Mouse (Mus musculus) forebrain, embryonic 10.5 days (tissue): ENCODE results near the gene Tsga10ip. TPM values are rescaled to one million over a fixed set of nuclear protein-coding genes. Genes with fewer than 3 reads are reported as not detected.
A peak's percentile ranks its signal among the peaks of the same experiment; 100 is the strongest.
"Not testable (repeated sequence)": the region's sequence is repeated elsewhere in the genome, so short reads cannot be mapped to it uniquely, and the experiment has no call there.

Experiments
- DNase-seq: peaks from one replicate; pipeline ENCODE4 v3.0.0-alpha.2; 2017; ENCODE audit warnings: low spot score; ENCODE audit errors: extremely low spot score
- H3K27ac ChIP-seq: fragments of 300-500 bp; sonication (generic); 2 replicates; pipeline ENCODE4 v1.5.1; 2016; ENCODE audit warnings: mild to moderate bottlenecking
- H3K27me3 ChIP-seq: fragments of 300-500 bp; sonication (generic); 2 replicates; pipeline ENCODE4 v1.6.1; 2016; ENCODE audit warnings: mild to moderate bottlenecking; ENCODE audit not compliant: poor library complexity, severe bottlenecking
- H3K36me3 ChIP-seq: fragments of 300-500 bp; sonication (generic); replicated peaks from 2 replicates; pipeline ENCODE4 v1.6.1; 2016; ENCODE audit warnings: mild to moderate bottlenecking, moderate library complexity
- H3K4me1 ChIP-seq: fragments of 300-500 bp; sonication (generic); 2 replicates; pipeline ENCODE4 v1.6.1; 2016
- H3K4me3 ChIP-seq: fragments of 300-500 bp; sonication (generic); 2 replicates; pipeline ENCODE4 v1.5.1; 2016; ENCODE audit warnings: mild to moderate bottlenecking, moderate library complexity
- H3K9me3 ChIP-seq: fragments of 300-500 bp; sonication (generic); 2 replicates; pipeline ENCODE4 v1.6.1; 2016; ENCODE audit warnings: mild to moderate bottlenecking, moderate library complexity
- WGBS: fragments of 180-500 bp; shearing (Covaris S2); methylation state at CpG from one replicate; pipeline ENCODE4 v1.1.7; 2016; 5-methylcytosine and 5-hydroxymethylcytosine counted together
- polyA plus RNA-seq: library from polyadenylated mRNA; unstranded; fragments of >200 nt; fragmentation: Nextera tagmentation; extraction: Ambion mirVana; gene quantifications from 2 replicates; pipeline ENCODE4 v1.2.1, GENCODE M21; 2016

Tsga10ip gene
- polyA plus RNA-seq, 1 experiment from 2014 or later = not detected

DNA sequence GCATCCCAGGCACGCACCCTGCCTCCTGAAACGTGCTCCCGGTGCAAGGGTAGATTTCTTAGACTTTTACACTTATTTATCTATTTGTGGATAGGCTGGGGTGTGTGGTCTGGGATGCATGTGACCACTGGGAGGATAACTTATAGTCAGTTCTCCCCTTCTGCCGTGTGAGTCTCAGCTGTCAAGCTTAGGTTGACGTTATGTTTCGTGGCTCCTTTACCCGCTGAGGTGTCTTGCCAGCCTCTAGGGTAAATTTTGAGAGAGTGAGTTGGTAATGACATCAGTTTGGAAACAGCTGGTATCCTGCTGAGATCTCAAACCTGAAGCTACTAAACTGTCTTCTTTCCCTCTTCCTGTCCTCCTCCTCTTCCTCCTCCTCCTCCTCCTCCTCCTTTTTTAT, 3.6 kb upstream of the Tsga10ip start:
- WGBS = 39% methylated on average over 7 of the region's 7 CpGs
- Histone ChIP-seq H3K9me3 (no peaks in the 10 kb centered on the region), H3K36me3 (no peaks in the 10 kb centered on the region), H3K4me1 (peaks cover 18% of the 10 kb centered on the region), H3K27me3 (no peaks in the 10 kb centered on the region), H3K27ac (peak overlapping the region; percentile 84), H3K4me3 (peak overlapping the region; percentile 60)
- no peak for DNase-seq

GRCm38 (mm10) chr19:5401073-5401472, 1.3 kb downstream of the Tsga10ip start:
- not testable (repeated sequence) for H3K27ac ChIP-seq, DNase-seq, H3K4me1 ChIP-seq, H3K4me3 ChIP-seq, H3K36me3 ChIP-seq, H3K27me3 ChIP-seq, H3K9me3 ChIP-seq
- WGBS = 77% methylated on average over 4 of the region's 4 CpGs

DNA sequence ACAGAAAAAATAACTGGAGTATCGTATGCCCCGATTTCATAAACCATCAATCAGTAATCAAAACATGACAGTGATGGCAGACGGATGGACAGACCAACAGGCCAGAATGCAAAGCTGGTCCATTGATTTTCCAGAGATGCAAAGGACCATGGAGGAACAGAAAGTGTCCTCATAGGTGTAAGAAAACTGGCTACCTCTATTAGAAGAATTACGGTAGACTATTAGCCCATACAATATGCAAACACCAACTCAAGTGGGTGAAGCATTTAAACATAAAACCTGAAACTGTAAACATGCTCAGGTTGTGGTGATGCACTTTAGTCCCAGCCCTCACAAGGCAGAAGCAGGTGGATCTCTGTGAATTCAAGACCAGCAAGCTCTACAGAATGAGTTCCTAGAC, 7.0 kb downstream of the Tsga10ip start:
- Histone ChIP-seq H3K36me3 (no peaks in the 10 kb centered on the region), H3K4me3 (no peak overlapping the region), H3K4me1 (peaks cover 16% of the 10 kb centered on the region), H3K27ac (no peak overlapping the region), H3K27me3 (no peaks in the 10 kb centered on the region), H3K9me3 (no peaks in the 10 kb centered on the region)
- 66% methylated on average over 4 of the region's 4 CpGs for WGBS
- DNase-seq = no peak

DNA sequence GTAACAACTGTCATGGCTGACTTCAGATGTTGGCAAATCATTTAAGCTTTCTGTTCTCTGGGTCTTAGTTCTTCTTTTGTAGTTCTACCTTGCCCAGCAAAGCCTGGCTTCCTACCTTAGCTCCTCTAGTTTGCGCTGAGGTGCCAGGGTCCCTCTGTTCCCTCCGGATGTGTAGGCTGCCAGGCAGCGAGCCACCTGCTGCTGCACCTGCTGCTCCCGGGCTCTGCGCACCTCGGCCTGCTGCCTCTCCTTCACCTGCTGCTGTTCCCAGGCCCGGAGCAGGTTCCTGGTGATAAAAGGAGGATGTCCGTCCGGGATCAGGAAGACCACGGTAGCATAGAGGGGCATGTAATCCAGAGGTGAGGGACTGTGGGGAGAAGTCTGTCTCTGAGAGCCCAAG, 8.2 kb downstream of the Tsga10ip start:
- peaks cover 28% of the 10 kb centered on the region for H3K4me1 ChIP-seq
- no peaks in the 10 kb centered on the region for H3K36me3 ChIP-seq
- no peak for DNase-seq
- H3K4me3 ChIP-seq = no peak overlapping the region
- no peaks in the 10 kb centered on the region for H3K27me3 ChIP-seq
- H3K9me3 ChIP-seq = no peaks in the 10 kb centered on the region
- no peak overlapping the region for H3K27ac ChIP-seq
- 61% methylated on average over 10 of the region's 10 CpGs for WGBS

GRCm38 (mm10) chr19:5392892-5393291, 9.4 kb downstream of the Tsga10ip start:
- H3K4me1 ChIP-seq = peaks cover 32% of the 10 kb centered on the region
- H3K9me3 ChIP-seq = no peaks in the 10 kb centered on the region
- no peak overlapping the region for H3K4me3 ChIP-seq
- H3K27ac ChIP-seq = no peak overlapping the region
- WGBS = 84% methylated on average over 4 of the region's 4 CpGs
- no peak for DNase-seq
- H3K27me3 ChIP-seq = no peaks in the 10 kb centered on the region
- no peaks in the 10 kb centered on the region for H3K36me3 ChIP-seq

DNA sequence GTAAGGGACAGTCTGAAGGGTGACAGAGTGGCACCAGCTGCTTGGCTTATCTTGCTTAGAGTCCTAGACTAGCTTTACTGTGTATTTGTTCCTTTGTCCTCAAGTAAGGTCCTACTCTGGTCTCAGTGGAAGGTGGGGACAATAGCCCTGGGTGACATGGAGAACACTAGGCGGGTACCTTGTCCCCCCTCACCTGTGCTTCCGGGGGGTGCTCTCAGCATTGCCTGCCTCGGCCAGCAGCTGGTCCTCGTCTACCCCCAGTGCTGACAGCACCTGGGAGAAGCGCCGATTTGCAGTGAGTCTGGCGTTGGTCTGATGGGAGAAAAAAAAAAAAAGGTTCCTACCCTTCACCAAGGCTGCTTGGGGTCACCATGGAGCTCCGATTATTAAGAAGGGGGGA, 11.9 kb downstream of the Tsga10ip start:
- Histone ChIP-seq H3K27ac (peak overlapping the region; percentile 93; the same call in 1 of the 2 replicates), H3K4me3 (peak overlapping the region; percentile 100)

GRCm38 (mm10) chr19:5389647-5390046, 12.7 kb downstream of the Tsga10ip start:
- 59% methylated on average over 12 of the region's 12 CpGs for WGBS
- peaks cover 40% of the 10 kb centered on the region for H3K4me1 ChIP-seq
- H3K36me3 ChIP-seq = peaks cover 19% of the 10 kb centered on the region
- H3K27ac ChIP-seq = peak overlapping the region; percentile 93
- no peaks in the 10 kb centered on the region for H3K9me3 ChIP-seq
- peak overlapping the region; percentile 100 for H3K4me3 ChIP-seq
- H3K27me3 ChIP-seq = no peaks in the 10 kb centered on the region
- DNase-seq = no peak

More for the DNA sequence above, 11.9 kb downstream of the Tsga10ip start:
- Histone ChIP-seq H3K36me3 (peaks cover 11% of the 10 kb centered on the region), H3K9me3 (no peaks in the 10 kb centered on the region), H3K4me1 (peaks cover 45% of the 10 kb centered on the region), H3K27me3 (no peaks in the 10 kb centered on the region)
- no peak for DNase-seq
- 91% methylated on average over 8 of the region's 8 CpGs for WGBS

- no peaks in the 10 kb centered on the region for H3K27me3 ChIP-seq
- no peaks in the 10 kb centered on the region for H3K9me3 ChIP-seq
- H3K36me3 ChIP-seq = peaks cover 28% of the 10 kb centered on the region
- H3K4me3 ChIP-seq = peak within 1 kb of the TSS; percentile 100
- H3K4me1 ChIP-seq = peaks cover 39% of the 10 kb centered on the region
- peak; percentile 95 for DNase-seq
- 3% methylated on average over 43 of the region's 43 CpGs for WGBS
- H3K27ac ChIP-seq = peak within 1 kb of the TSS; percentile 93
Measured at GRCm38 (mm10) chr19:5388588-5389242, 13.6 kb downstream of the Tsga10ip start, which contains the start of gene Sart1. Gene Sart1 (minus strand): TSS chr19:5388703.

- DNase-seq = peak; percentile 39
- under 1% methylated on average over 43 of the region's 43 CpGs for WGBS
- peak overlapping the region; percentile 93 for H3K27ac ChIP-seq
- H3K27me3 ChIP-seq = no peaks in the 10 kb centered on the region
- peaks cover 39% of the 10 kb centered on the region for H3K4me1 ChIP-seq
- H3K4me3 ChIP-seq = peak overlapping the region; percentile 100
- no peaks in the 10 kb centered on the region for H3K9me3 ChIP-seq
- H3K36me3 ChIP-seq = peaks cover 35% of the 10 kb centered on the region
Measured at GRCm38 (mm10) chr19:5388011-5388441, 14.3 kb downstream of the Tsga10ip start.

GRCm38 (mm10) chr19:5384715-5385114, 17.6 kb downstream of the Tsga10ip start:
- 92% methylated on average over 8 of the region's 8 CpGs for WGBS
- Histone ChIP-seq H3K4me1 (peaks cover 25% of the 10 kb centered on the region), H3K36me3 (peaks cover 68% of the 10 kb centered on the region), H3K27ac (no peak overlapping the region), H3K4me3 (no peak overlapping the region), H3K27me3 (no peaks in the 10 kb centered on the region), H3K9me3 (no peaks in the 10 kb centered on the region)
- no peak for DNase-seq

DNA sequence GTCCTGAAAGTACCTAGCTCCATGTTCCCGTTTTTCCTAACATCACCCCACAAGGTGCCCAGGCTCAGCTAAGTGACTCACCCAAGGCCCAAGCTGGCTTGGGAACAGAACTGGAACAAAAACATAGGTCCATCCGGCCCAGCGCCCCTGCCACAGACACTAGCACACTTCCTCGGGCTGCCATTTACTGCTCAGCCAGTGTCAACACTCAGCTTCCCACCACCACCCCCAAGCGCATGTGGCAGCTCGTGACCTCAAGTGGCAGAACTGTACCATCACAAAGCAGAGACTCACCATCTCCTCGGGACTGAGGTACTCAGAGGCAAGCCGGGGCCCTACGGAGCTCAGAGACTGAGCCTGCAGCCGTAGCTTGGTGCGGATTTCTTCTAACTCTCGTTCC, 19.0 kb downstream of the Tsga10ip start:
- Histone ChIP-seq H3K4me3 (no peak overlapping the region), H3K27ac (no peak overlapping the region), H3K9me3 (no peaks in the 10 kb centered on the region), H3K4me1 (peaks cover 17% of the 10 kb centered on the region), H3K27me3 (no peaks in the 10 kb centered on the region), H3K36me3 (peaks cover 82% of the 10 kb centered on the region)
- WGBS = 95% methylated on average over 12 of the region's 12 CpGs
- no peak for DNase-seq

DNA sequence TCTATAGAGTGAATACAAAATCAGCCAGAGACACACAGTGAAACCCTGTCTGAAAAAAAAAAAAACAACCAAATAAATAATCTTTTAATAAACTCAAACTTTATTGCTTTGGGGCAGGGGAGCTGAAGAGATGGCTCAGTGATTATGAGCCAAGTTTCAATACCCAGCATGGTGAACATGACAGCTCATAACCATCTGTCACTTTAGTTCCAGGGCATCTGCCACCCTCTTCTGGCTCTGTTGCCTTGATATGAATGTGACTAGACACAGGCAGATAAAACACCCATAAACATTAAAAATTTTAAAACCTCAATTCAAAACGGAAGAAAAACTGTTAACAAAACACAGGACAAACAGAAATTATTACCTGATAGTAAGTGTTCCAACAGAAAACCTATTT, 24.9 kb downstream of the Tsga10ip start:
- DNase-seq = no peak
- no peak overlapping the region for H3K27ac ChIP-seq
- no peaks in the 10 kb centered on the region for H3K27me3 ChIP-seq
- H3K36me3 ChIP-seq = peaks cover 90% of the 10 kb centered on the region
- H3K4me1 ChIP-seq = no peaks in the 10 kb centered on the region
- no peaks in the 10 kb centered on the region for H3K9me3 ChIP-seq
- WGBS = 89% methylated on average over 1 of the region's 1 CpGs
- no peak overlapping the region for H3K4me3 ChIP-seq

GRCm38 (mm10) chr19:5374748-5375147, 27.6 kb downstream of the Tsga10ip start:
- Histone ChIP-seq H3K36me3 (peaks cover 90% of the 10 kb centered on the region), H3K27me3 (no peaks in the 10 kb centered on the region), H3K9me3 (no peaks in the 10 kb centered on the region), H3K4me1 (no peaks in the 10 kb centered on the region), H3K27ac (no peak overlapping the region), H3K4me3 (no peak overlapping the region)
- no peak for DNase-seq
- WGBS = 81% methylated on average over 4 of the region's 4 CpGs
